Mouse (Mus musculus): ENCODE results near the gene Tipin.

DNA sequence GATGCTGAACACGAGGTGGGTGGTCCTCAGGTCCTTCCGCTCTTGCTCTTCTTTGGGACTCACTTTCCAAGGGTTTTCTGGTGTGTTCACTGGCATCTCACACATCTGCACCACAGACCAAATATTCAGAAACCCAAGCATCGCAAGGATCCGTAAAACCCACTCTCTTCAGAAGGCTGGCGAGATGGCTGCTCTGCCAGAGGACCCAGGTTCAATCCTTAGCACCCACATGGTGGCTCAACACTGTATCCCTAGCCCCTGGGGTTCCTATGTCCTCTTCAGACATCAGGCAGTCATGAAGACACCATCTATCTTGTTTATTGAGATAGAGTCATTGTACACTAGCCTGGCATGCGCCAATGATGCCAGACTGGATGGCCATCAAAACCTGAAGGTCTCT lies 33.3 kb downstream of the Tipin start:
- TF ChIP-seq CTCF (IDR thresholded peaks at IDR 0.05; ENCODE audit: extremely low read depth, insufficient read depth, low read length) (no peak), POLR2A (IDR thresholded peaks at IDR 0.05; ENCODE audit: extremely low read depth, insufficient read depth, low read length) (no peak)
